Mouse (Mus musculus) embryonic stem cell, embryonic (primary cell): ENCODE results near the gene Il17d.

ENCODE experiments used
- CTCF ChIA-PET, 4 experiments: fragments of 300-600 bp in 2 of 4; fragments of 350-600 bp in 2 of 4; sonication (Branson Sonifier 250); formaldehyde crosslinking; loops; one replicate each; lab custom pipeline; 2022; ENCODE audit warnings: inconsistent platforms in 2 of 4; lab: Charles Lee
- POLR2A ChIA-PET, 4 experiments: fragments of 300-600 bp in 2 of 4; fragments of 350-600 bp in 2 of 4; sonication (Branson Sonifier 250); formaldehyde crosslinking; loops; one replicate each; lab custom pipeline; 2022; ENCODE audit warnings: antibody characterized with exemption in 4 of 4, inconsistent platforms in 1 of 4; lab: Charles Lee

The Il17d gene

GRCm38 (mm10) chr14:57524671-57525387 lies at the start of gene Il17d:
TSS of gene Il17d (plus strand) at chr14:57524777.
- CTCF ChIA-PET = interaction anchor here in 2 of 4 experiments (0.6 to 1.4 kb wide), 2 partner anchors 9 to 421 kb away, joined by 4 read pairs; no protein-coding TSS in a partner anchor
- POLR2A ChIA-PET = interaction anchor here in 3 of 4 experiments (0.6 to 4.8 kb wide), 14 partner anchors 10 to 383 kb away, joined by 3 to 28 read pairs (median 4); partner anchors contain the start of genes Cryl1 (in 1 of the 3), Eef1akmt1 (in 1 of the 3), Ift88 (in 1 of the 3) and Xpo4 (in 1 of the 3)

GRCm38 (mm10) chr14:57475057-57475456 lies 49.5 kb upstream of the Il17d start:
- CTCF ChIA-PET = no interaction called here
- POLR2A ChIA-PET = no interaction called here

GRCm38 (mm10) chr14:57482262-57482661 lies 42.3 kb upstream of the Il17d start:
- ChIA-PET POLR2A (interaction anchor here in 1 of 4 experiments (0.5 kb wide), 1 partner anchor 69 kb away, joined by 5 read pairs; no protein-coding TSS in a partner anchor), CTCF (no interaction called here)

GRCm38 (mm10) chr14:57484183-57484582 lies 40.4 kb upstream of the Il17d start:
- ChIA-PET POLR2A (no interaction called here), CTCF (no interaction called here)

GRCm38 (mm10) chr14:57489696-57490095 lies 34.9 kb upstream of the Il17d start:
- CTCF ChIA-PET = interaction anchor here in 1 of 4 experiments (0.6 kb wide), 1 partner anchor 94 kb away, joined by 3 read pairs; no protein-coding TSS in a partner anchor

GRCm38 (mm10) chr14:57493840-57494239 lies 30.7 kb upstream of the Il17d start:
- ChIA-PET POLR2A (no interaction called here), CTCF (no interaction called here)

More at GRCm38 (mm10) chr14:57489696-57490095, 34.9 kb upstream of the Il17d start:
- POLR2A ChIA-PET = interaction anchor here in 2 of 4 experiments (0.6 to 1.2 kb wide), 2 partner anchors 24 to 253 kb away, joined by 3 read pairs; no protein-coding TSS in a partner anchor

- ChIA-PET CTCF (interaction anchor here in 1 of 4 experiments (0.6 kb wide), 1 partner anchor 768 kb away, joined by 6 read pairs; no protein-coding TSS in a partner anchor), POLR2A (interaction anchor here in 1 of 4 experiments (1.0 to 1.3 kb wide), 3 partner anchors 12 to 97 kb away, joined by 3 to 4 read pairs (median 3); no protein-coding TSS in a partner anchor)
These were observed 20.8 kb upstream of the Il17d start for GRCm38 (mm10) chr14:57503729-57504128.

GRCm38 (mm10) chr14:57509554-57509953 lies 15.0 kb upstream of the Il17d start:
- ChIA-PET CTCF (no interaction called here), POLR2A (interaction anchor here in 1 of 4 experiments (1.3 kb wide), 1 partner anchor 13 kb away, joined by 3 read pairs; no protein-coding TSS in a partner anchor)

GRCm38 (mm10) chr14:57515156-57515762 lies 9.3 kb upstream of the Il17d start:
- POLR2A ChIA-PET = interaction anchor here in 2 of 4 experiments (0.7 to 1.7 kb wide), 3 partner anchors 9 to 1113 kb away, joined by 4 to 7 read pairs (median 4); partner anchors contain the start of gene Il17d (in 1 of the 2)
- CTCF ChIA-PET = no interaction called here

GRCm38 (mm10) chr14:57517001-57517400 lies 7.6 kb upstream of the Il17d start:
- CTCF ChIA-PET = no interaction called here
- POLR2A ChIA-PET = no interaction called here

GRCm38 (mm10) chr14:57523762-57524161 lies 815 bp upstream of the Il17d start:
- ChIA-PET POLR2A (interaction anchor here in 3 of 4 experiments (0.6 to 4.8 kb wide), 8 partner anchors 9 to 384 kb away, joined by 3 to 28 read pairs (median 3); partner anchors contain the start of gene Ift88 (in 1 of the 3)), CTCF (interaction anchor here in 2 of 4 experiments (0.5 to 1.4 kb wide), 2 partner anchors 10 to 431 kb away, joined by 3 to 4 read pairs; no protein-coding TSS in a partner anchor)

GRCm38 (mm10) chr14:57525388-57526049 lies 942 bp downstream of the Il17d start:
- ChIA-PET CTCF (interaction anchor here in 1 of 4 experiments (0.6 kb wide), 1 partner anchor 422 kb away, joined by 4 read pairs; no protein-coding TSS in a partner anchor), POLR2A (interaction anchor here in 3 of 4 experiments (0.6 to 4.8 kb wide), 13 partner anchors 9 to 139 kb away, joined by 3 to 28 read pairs (median 4); partner anchors contain the start of genes Cryl1 (in 2 of the 3), Eef1akmt1 (in 1 of the 3) and Xpo4 (in 1 of the 3))

- CTCF ChIA-PET = no interaction called here
- POLR2A ChIA-PET = interaction anchor here in 2 of 4 experiments (0.8 to 4.8 kb wide), 12 partner anchors 8 to 138 kb away, joined by 3 to 28 read pairs (median 4); partner anchors contain the start of genes Cryl1 (in 1 of the 2), Eef1akmt1 (in 1 of the 2) and Xpo4 (in 1 of the 2)
These were observed 1.6 kb downstream of the Il17d start for GRCm38 (mm10) chr14:57526050-57526623.

GRCm38 (mm10) chr14:57527122-57527521 lies 2.5 kb downstream of the Il17d start:
- ChIA-PET POLR2A (interaction anchor here in 3 of 4 experiments (0.6 to 4.8 kb wide), 11 partner anchors 7 to 469 kb away, joined by 3 to 28 read pairs (median 7); partner anchors contain the start of genes Eef1akmt1 (in 1 of the 3), Gja3 (in 1 of the 3) and Xpo4 (in 1 of the 3)), CTCF (interaction anchor here in 1 of 4 experiments (1.5 kb wide), 1 partner anchor 37 kb away, joined by 3 read pairs; no protein-coding TSS in a partner anchor)

GRCm38 (mm10) chr14:57527598-57527997 lies 3.0 kb downstream of the Il17d start:
- POLR2A ChIA-PET = interaction anchor here in 3 of 4 experiments (0.6 to 4.8 kb wide), 8 partner anchors 7 to 470 kb away, joined by 3 to 28 read pairs (median 5); partner anchors contain the start of gene Gja3 (in 1 of the 3)
- CTCF ChIA-PET = interaction anchor here in 1 of 4 experiments (1.5 kb wide), 1 partner anchor 37 kb away, joined by 3 read pairs; no protein-coding TSS in a partner anchor

GRCm38 (mm10) chr14:57529086-57529785 lies 4.7 kb downstream of the Il17d start:
- CTCF ChIA-PET = interaction anchor here in 2 of 4 experiments (0.5 to 1.1 kb wide), 7 partner anchors 13 to 793 kb away, joined by 3 read pairs; partner anchors contain the start of genes Eef1akmt1 (in 1 of the 2) and Micu2 (in 1 of the 2)
- POLR2A ChIA-PET = interaction anchor here in 3 of 4 experiments (0.5 to 4.4 kb wide), 20 partner anchors 7 to 135 kb away, joined by 3 to 18 read pairs (median 5); partner anchors contain the start of gene Cryl1 (in 1 of the 3)
